Mouse (Mus musculus) C2C12 (cell line): Measurements from ENCODE around the gene Pkn1.
A peak's percentile ranks its signal among the peaks of the same experiment; 100 is the strongest.

Experiments used
- CEBPB ChIP-seq: IDR thresholded peaks from one replicate; pipeline ENCODE4 v1.6.1; 2011; ENCODE audit warnings: low read depth, mild to moderate bottlenecking, control low read depth, moderate library complexity
- CTCF ChIP-seq: IDR thresholded peaks from one replicate; pipeline ENCODE4 v1.5.1; 2011; ENCODE audit not compliant: control insufficient read depth, insufficient read depth, insufficient read length
- FOSL1 ChIP-seq: IDR thresholded peaks from one replicate; pipeline ENCODE4 v1.8.0; 2011; ENCODE audit warnings: mild to moderate bottlenecking, low read length; ENCODE audit not compliant: poor library complexity, insufficient read depth, severe bottlenecking
- MAX ChIP-seq: IDR thresholded peaks from one replicate; pipeline ENCODE4 v1.6.1; 2011; ENCODE audit warnings: mild to moderate bottlenecking, control low read depth
- MYOD1 ChIP-seq: IDR thresholded peaks from one replicate; pipeline ENCODE4 v1.6.1; 2011; ENCODE audit warnings: low read depth; ENCODE audit not compliant: control insufficient read depth, insufficient read length
- MYOG ChIP-seq: IDR thresholded peaks from one replicate; pipeline ENCODE4 v1.6.1; 2011; ENCODE audit not compliant: control insufficient read depth, insufficient read length; ENCODE audit errors: extremely low read depth
- USF1 ChIP-seq: IDR thresholded peaks from one replicate; pipeline ENCODE4 v1.6.1; 2011; ENCODE audit warnings: low read depth, mild to moderate bottlenecking, control low read depth, moderate library complexity

DNA sequence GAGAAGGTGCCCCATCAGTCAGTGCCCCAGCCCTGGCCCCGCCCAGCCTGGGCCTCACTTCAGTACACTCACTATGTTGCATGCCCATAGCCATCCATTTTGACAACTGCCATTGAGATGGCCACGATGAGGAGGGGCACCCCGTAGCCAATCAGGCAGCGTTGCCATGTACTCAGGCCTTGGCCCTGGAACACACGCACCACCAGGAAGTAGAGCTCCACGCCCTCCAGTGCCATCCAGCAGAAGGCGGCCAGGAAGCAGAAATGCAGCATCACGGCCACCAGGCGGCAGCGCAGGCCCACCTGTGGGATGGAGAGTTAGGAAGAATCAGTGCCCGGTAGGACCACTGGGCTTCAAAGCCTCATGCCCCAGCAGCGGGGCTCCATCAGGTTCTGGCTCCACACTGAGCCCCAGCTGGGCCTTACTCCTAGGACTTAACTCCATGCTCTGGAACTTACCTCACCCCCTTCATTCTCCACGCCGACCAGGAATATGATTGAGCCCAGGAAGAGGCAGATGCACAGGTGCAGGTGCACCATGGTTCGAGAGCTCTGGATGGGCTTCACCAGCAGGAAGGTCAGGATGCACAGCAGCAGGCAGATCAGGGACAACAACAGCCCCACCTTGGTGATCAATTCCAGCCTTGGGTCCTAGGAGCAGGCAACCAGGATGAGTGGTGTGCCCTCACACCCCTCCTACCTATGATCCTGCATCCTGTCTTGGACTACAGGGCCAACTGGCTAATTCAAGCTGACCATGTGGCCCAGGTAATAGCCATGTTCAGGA lies 25.9 kb upstream of the Pkn1 start:
- TF ChIP-seq CTCF (peak; percentile 66), USF1 (no peak), MAX (no peak), MYOD1 (no peak), CEBPB (no peak), MYOG (no peak), FOSL1 (no peak)
